Comparison of ENCODE assay signal across 25 mouse cellular contexts in genomic region chr16:46166971-46167370, GRCm38 (mm10). TPM values are rescaled to one million over a fixed set of nuclear protein-coding genes. Genes with fewer than 3 reads are reported as not detected.
DNase-seq lines count a peak whose midpoint lies in the region; TF ChIP-seq lines count a peak whose summit lies in the region.
"Had no signal": no experiment of that assay in that cellular context is flagged by ENCODE, and none has a peak within 500 bp of the region (broad histone marks: within the 10 kb centered on the region; RNA-seq: fewer than 3 reads in every experiment).

No protein-coding gene starts in this region.

- no peaks in the 10 kb centered on the region for H3K79me2 ChIP-seq in myocyte (ENCODE audit: control insufficient read depth, insufficient read depth)

- intact Hi-C loops in gastrocnemius, postnatal 36 days (cut with DNase I), result no loop called here

- no peak for TF ChIP-seq POLR2A in myocyte (IDR thresholded peaks at IDR 0.05; ENCODE audit: insufficient read length, low read depth)

- DNase-seq in gastrocnemius, adult 18-20 months (ENCODE audit: low spot score), result peak; percentile 40
- DNase-seq in gastrocnemius, postnatal 25 days, result no peak
- peak; percentile 6 for DNase-seq in gastrocnemius, postnatal 10 days
- DNase-seq in gastrocnemius, postnatal 36 days, result no peak
- DNase-seq in left cerebral cortex, adult 8-10 months (ENCODE audit: low spot score in 2 of 2), result no peak
- DNase-seq in thymus, postnatal 25 days, result no peak
- DNase-seq: adrenal gland, adult 2 months; adrenal gland, postnatal 10 days; adrenal gland, postnatal 25 days; cerebellum, adult 11 months; cerebellum, adult 18-20 months; cerebellum, adult 8-10 months; cerebellum, adult 9-11 months; cerebellum, postnatal 14 days; cerebellum, postnatal 36 days; embryo, embryonic 11 days had no signal

- H3K4me2 ChIP-seq in myocyte (ENCODE audit: low read depth), result no peak overlapping the region
- H3K4me2 ChIP-seq: embryonic facial prominence, embryonic 12.5 days; embryonic facial prominence, embryonic 15.5 days; forebrain, embryonic 12.5 days had no signal

- H3K27me3 ChIP-seq in myocyte (ENCODE audit: control insufficient read depth, insufficient read depth, insufficient read length), result no peaks in the 10 kb centered on the region
- H3K27me3 ChIP-seq: embryonic facial prominence, embryonic 12.5 days; embryonic facial prominence, embryonic 15.5 days; forebrain, embryonic 12.5 days had no signal

- H3K4me3 ChIP-seq in myocyte, result no peak overlapping the region
- H3K4me3 ChIP-seq: embryonic facial prominence, embryonic 12.5 days; embryonic facial prominence, embryonic 15.5 days; erythroblast, embryonic 14.5 days; forebrain, embryonic 10.5 days; forebrain, embryonic 12.5 days had no signal

- no peaks in the 10 kb centered on the region for H3K36me3 ChIP-seq in myocyte (ENCODE audit: control insufficient read depth, insufficient read depth)
- H3K36me3 ChIP-seq: embryonic facial prominence, embryonic 12.5 days; embryonic facial prominence, embryonic 15.5 days; forebrain, embryonic 10.5 days; forebrain, embryonic 12.5 days had no signal

- no peak overlapping the region for H3ac ChIP-seq in myocyte (ENCODE audit: control insufficient read depth, insufficient read length)

TF ChIP-seq in myocyte, 11 proteins besides CTCF, POLR2A, EP300 and RAD21:
- TF ChIP-seq TCF3 (IDR thresholded peaks at IDR 0.05; ENCODE audit: insufficient read length, low read depth) (no peak), MYOD1 (IDR thresholded peaks at IDR 0.05; ENCODE audit: control insufficient read depth in 1 of 3, insufficient read length in 2 of 3, low read depth in 2 of 3) (peak in 1 of 3 experiments; percentile 36), TCF12 (IDR thresholded peaks at IDR 0.05; ENCODE audit: insufficient read depth, poor library complexity, severe bottlenecking) (no peak), MYOG (IDR thresholded peaks at IDR 0.05; ENCODE audit: control insufficient read depth in 1 of 3, insufficient read depth in 1 of 3, insufficient read length in 2 of 3, low read depth in 2 of 3) (peak in 2 of 3 experiments; percentile 3 to 33)

RNA-seq across cellular contexts. Expression of gene Gm4737, which starts 12.1 kb away (rescaled TPM):
- total RNA-seq in gastrocnemius, adult 18-20 months (2021), result 10 to 100 TPM; 15.1 to 17.3 TPM
- total RNA-seq in gastrocnemius, postnatal 25 days (2021), result 10 to 100 TPM; 14.6 to 16.0 TPM
- 10 to 100 TPM; 20.9 to 23.2 TPM for total RNA-seq in gastrocnemius, postnatal 10 days (2021)
- total RNA-seq in gastrocnemius, postnatal 36 days (2021), result 10 to 100 TPM; 12.5 to 17.5 TPM
- 122 TPM for polyA plus RNA-seq in myocyte (2012; fragmentation: generic; extraction: Trizol)
- total RNA-seq in left cerebral cortex, adult 8-10 months (2022), result 10 to 100 TPM; 14.5 to 15.2 (median 14.8) TPM

RNA-seq across cellular contexts. Expression of gene Cd96, which starts 46.9 kb away (rescaled TPM):
- not detected for total RNA-seq in gastrocnemius, adult 18-20 months (2021)
- total RNA-seq in gastrocnemius, postnatal 25 days (2021), result not detected
- not detected for total RNA-seq in gastrocnemius, postnatal 10 days (2021)
- not detected for total RNA-seq in gastrocnemius, postnatal 36 days (2021)
- polyA plus RNA-seq in myocyte (2012; fragmentation: generic; extraction: Trizol), result not detected
- not detected for total RNA-seq in left cerebral cortex, adult 8-10 months (2022)
- total RNA-seq: adrenal gland, adult 2 months; adrenal gland, postnatal 25 days; MEL had no signal
- polyA plus RNA-seq: C2C12; embryonic facial prominence, embryonic 12.5 days; erythroblast, embryonic 14.5 days; forebrain, embryonic 10.5 days; forebrain, embryonic 12.5 days; forebrain, embryonic 16.5 days had no signal

Comparison
In these comparisons a context has a peak if more than half of its experiments do, and no peak if none do; other contexts are left out.
1. DNase-seq: peak in gastrocnemius, adult 18-20 months (single experiment) and gastrocnemius, postnatal 10 days (single experiment); none in gastrocnemius, postnatal 25 days (single experiment), gastrocnemius, postnatal 36 days (0 of 2), left cerebral cortex, adult 8-10 months (0 of 2) and thymus, postnatal 25 days (single experiment).